Mouse (Mus musculus): Measurements from ENCODE around the gene Sltm. TPM values are rescaled to one million over a fixed set of nuclear protein-coding genes. Genes with fewer than 3 reads are reported as not detected.

The Sltm gene
- total and polyA plus RNA-seq, 3 experiments: 37.6 to 94.5 (median 42.4) TPM

GRCm38 (mm10) chr9:70506787-70507186 is 35.8 kb upstream of the Sltm start:
- Histone ChIP-seq H3K36me3 (replicated peaks in 1 of 2; ENCODE audit: control insufficient read depth in 1 of 2, insufficient read depth in 1 of 2, low read length in 1 of 2) (no peaks in the 10 kb centered on the region), H3K9ac (ENCODE audit: insufficient read depth, low read depth) (no peak overlapping the region), H3K9me3 (replicated peaks; ENCODE audit: low read length) (no peaks in the 10 kb centered on the region), H3K4me1 (ENCODE audit: control insufficient read depth in 1 of 2, insufficient read depth in 2 of 2) (peaks cover 0 to 28% of the 10 kb centered on the region in 2 experiments; a peak in 2 of 4 replicates), H3K4me2 (ENCODE audit: insufficient read depth, low read depth, poor library complexity, severe bottlenecking) (no peak overlapping the region), H3K79me2 (replicated peaks; ENCODE audit: control insufficient read depth, extremely low read depth, insufficient read depth, poor library complexity, severe bottlenecking) (peaks cover 14% of the 10 kb centered on the region), H3K4me3 (replicated peaks in 1 of 3; ENCODE audit: low read depth in 2 of 3, low read length in 2 of 3, poor library complexity in 1 of 3) (no peak overlapping the region), H3K27ac (ENCODE audit: insufficient read depth, low read depth) (no peak overlapping the region), H3K27me3 (replicated peaks) (no peaks in the 10 kb centered on the region)
- TF ChIP-seq PAX5 (IDR thresholded peaks at IDR 0.05; ENCODE audit: low read length): no peak
- TF ChIP-seq TCF12 (IDR thresholded peaks at IDR 0.05; ENCODE audit: low read depth, low read length): no peak
- no peak for TF ChIP-seq SMC3 (IDR thresholded peaks at IDR 0.05; ENCODE audit: low read depth, low read length)
- in situ Hi-C loops (cut with MboI; ENCODE audit: low pct_ligation_motif_present, low pct_unique_long_range_greater_than_20kb, low sequenced_read_pairs): loop anchor here (10.0 to 25.0 kb wide), 2 partner anchors 92 to 319 kb away; no protein-coding TSS in a partner anchor
- dilution Hi-C loops (cut with MboI; ENCODE audit: extremely low pct_ligation_motif_present, extremely low pct_unique_long_range_greater_than_20kb, low sequenced_read_pairs): no loop called here
- DNase-seq (ENCODE audit: extremely low read depth): no peak

- Histone ChIP-seq H3K9me3 (replicated peaks; ENCODE audit: low read length) (no peaks in the 10 kb centered on the region), H3K4me2 (ENCODE audit: insufficient read depth, low read depth, poor library complexity, severe bottlenecking) (no peak overlapping the region), H3K27me3 (replicated peaks) (no peaks in the 10 kb centered on the region), H3K79me2 (replicated peaks; ENCODE audit: control insufficient read depth, extremely low read depth, insufficient read depth, poor library complexity, severe bottlenecking) (no peaks in the 10 kb centered on the region), H3K4me1 (ENCODE audit: control insufficient read depth in 1 of 2, insufficient read depth in 2 of 2) (peaks cover 0 to 18% of the 10 kb centered on the region in 2 experiments; a peak in 2 of 4 replicates), H3K27ac (ENCODE audit: insufficient read depth, low read depth) (no peak overlapping the region), H3K36me3 (replicated peaks in 1 of 2; ENCODE audit: control insufficient read depth in 1 of 2, insufficient read depth in 1 of 2, low read length in 1 of 2) (no peaks in the 10 kb centered on the region), H3K4me3 (replicated peaks in 1 of 3; ENCODE audit: low read depth in 2 of 3, low read length in 2 of 3, poor library complexity in 1 of 3) (no peak overlapping the region), H3K9ac (ENCODE audit: insufficient read depth, low read depth) (no peak overlapping the region)
- no peak for DNase-seq (ENCODE audit: extremely low read depth)
- TF ChIP-seq BHLHE40 (IDR thresholded peaks at IDR 0.05; ENCODE audit: low read depth, low read length): peak; percentile 35; the same call in 1 of the 2 replicates
- TF ChIP-seq USF1 (IDR thresholded peaks at IDR 0.05; ENCODE audit: low read depth, low read length): peak; percentile 26
- no peak for TF ChIP-seq POLR2A (IDR thresholded peaks at IDR 0.05; ENCODE audit: low read depth, low read length)
- dilution Hi-C loops (cut with MboI; ENCODE audit: extremely low pct_ligation_motif_present, extremely low pct_unique_long_range_greater_than_20kb, low sequenced_read_pairs): no loop called here
- in situ Hi-C loops (cut with MboI; ENCODE audit: low pct_ligation_motif_present, low pct_unique_long_range_greater_than_20kb, low sequenced_read_pairs): loop anchor here (10.0 to 25.0 kb wide), 2 partner anchors 95 to 323 kb away; no protein-coding TSS in a partner anchor
These were observed 32.5 kb upstream of the Sltm start for GRCm38 (mm10) chr9:70509906-70510525.

GRCm38 (mm10) chr9:70510998-70511583 is 31.5 kb upstream of the Sltm start:
- Histone ChIP-seq H3K4me1 (ENCODE audit: control insufficient read depth in 1 of 2, insufficient read depth in 2 of 2) (peaks cover 0 to 10% of the 10 kb centered on the region in 2 experiments; a peak in 2 of 4 replicates), H3K27me3 (replicated peaks) (no peaks in the 10 kb centered on the region), H3K4me3 (replicated peaks in 1 of 3; ENCODE audit: low read depth in 2 of 3, low read length in 2 of 3, poor library complexity in 1 of 3) (no peak overlapping the region), H3K27ac (ENCODE audit: insufficient read depth, low read depth) (no peak overlapping the region), H3K9me3 (replicated peaks; ENCODE audit: low read length) (no peaks in the 10 kb centered on the region), H3K79me2 (replicated peaks; ENCODE audit: control insufficient read depth, extremely low read depth, insufficient read depth, poor library complexity, severe bottlenecking) (no peaks in the 10 kb centered on the region), H3K9ac (ENCODE audit: insufficient read depth, low read depth) (no peak overlapping the region), H3K36me3 (replicated peaks in 1 of 2; ENCODE audit: control insufficient read depth in 1 of 2, insufficient read depth in 1 of 2, low read length in 1 of 2) (no peaks in the 10 kb centered on the region), H3K4me2 (ENCODE audit: insufficient read depth, low read depth, poor library complexity, severe bottlenecking) (no peak overlapping the region)
- in situ Hi-C loops (cut with MboI; ENCODE audit: low pct_ligation_motif_present, low pct_unique_long_range_greater_than_20kb, low sequenced_read_pairs): loop anchor here (25.0 kb wide), 1 partner anchor 324 kb away; no protein-coding TSS in a partner anchor
- no peak for DNase-seq (ENCODE audit: extremely low read depth)
- peak in 1 of 2 experiments; percentile 72; a peak in 2 of 4 replicates for TF ChIP-seq CTCF (conservative IDR thresholded peaks at IDR 0.05 in 1 of 2, IDR thresholded peaks at IDR 0.05 in 1 of 2; ENCODE audit: low read depth in 2 of 2, low read length in 2 of 2)
- TF ChIP-seq SMC3 (IDR thresholded peaks at IDR 0.05; ENCODE audit: low read depth, low read length): peak; percentile 49
- TF ChIP-seq ETS1 (conservative IDR thresholded peaks at IDR 0.05; ENCODE audit: low read depth, low read length): no peak
- TF ChIP-seq KAT2A (IDR thresholded peaks at IDR 0.05; ENCODE audit: insufficient replicate concordance, low read length): no peak
- TF ChIP-seq RAD21 (IDR thresholded peaks at IDR 0.05; ENCODE audit: low read depth, low read length): peak; percentile 76
- dilution Hi-C loops (cut with MboI; ENCODE audit: extremely low pct_ligation_motif_present, extremely low pct_unique_long_range_greater_than_20kb, low sequenced_read_pairs): no loop called here

Data from CH12.LX (cell line).